ENCODE assay signal across 8 mouse cellular contexts in the genomic region with DNA sequence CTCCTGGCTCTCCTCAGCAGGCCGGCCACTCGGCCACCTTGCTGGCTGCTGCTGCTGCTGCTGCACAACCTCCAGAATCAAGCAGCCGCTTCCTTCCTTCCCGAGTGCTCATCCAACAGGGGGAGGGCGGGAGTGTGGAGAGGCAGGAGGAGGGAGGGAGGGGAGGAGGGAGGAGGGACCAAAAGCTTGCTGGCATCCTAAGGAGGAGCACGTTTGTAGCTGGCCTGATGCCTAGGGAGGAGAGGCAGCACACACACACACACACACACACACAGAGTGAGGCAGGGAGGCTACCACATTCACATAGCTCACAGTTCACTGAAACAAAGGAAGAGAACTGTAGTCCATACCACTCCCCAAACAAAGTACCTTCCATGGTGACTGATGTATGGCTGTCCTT.
A peak's percentile ranks its signal among the peaks of the same experiment; 100 is the strongest.
DNase-seq lines count a peak whose midpoint lies in the region; ATAC-seq and TF ChIP-seq lines count a peak whose summit lies in the region.

No protein-coding gene starts in this region.

- intact Hi-C loops in heart, adult 2 months (cut with DNase I) = no loop called here

- DNase-seq in heart, embryonic 10.5 days (ENCODE audit: low spot score) = no peak
- no peak for DNase-seq in heart, adult 2 months
- peak; percentile 88 for DNase-seq in NIH3T3 (ENCODE audit: low read depth)
- peak; percentile 62 to 65 for DNase-seq in frontal cortex, postnatal 10 days (ENCODE audit: low spot score in 2 of 2)
- DNase-seq in layer of hippocampus, postnatal 10 days (ENCODE audit: low spot score in 2 of 2) = peak; percentile 49 to 68

- no peaks in the 10 kb centered on the region for H3K27me3 ChIP-seq in heart, embryonic 10.5 days (ENCODE audit: insufficient read depth, poor library complexity, severe bottlenecking)
- H3K27me3 ChIP-seq in heart, adult 2 months (ENCODE audit: control insufficient read depth, insufficient read depth, low read length) = no peaks in the 10 kb centered on the region
- H3K27me3 ChIP-seq in midbrain, embryonic 15.5 days (replicated peaks) = no peaks in the 10 kb centered on the region

- no peak for TF ChIP-seq EP300 in heart, adult 2 months (IDR thresholded peaks at IDR 0.05; ENCODE audit: insufficient read depth, low read depth, low read length)

- ATAC-seq in midbrain, embryonic 15.5 days (replicated peaks) = peak; percentile 79
- no peak for ATAC-seq in erythroid progenitor cell, adult 5-6 weeks (replicated peaks; ENCODE audit: low FRiP score, poor library complexity, severe bottlenecking)
- ATAC-seq in erythroblast, adult 5-6 weeks (replicated peaks; ENCODE audit: low FRiP score, poor library complexity, severe bottlenecking) = no peak

- TF ChIP-seq CTCF in heart, adult 2 months (IDR thresholded peaks at IDR 0.05) = no peak

- H3K9ac ChIP-seq in heart, adult 2 months (ENCODE audit: low read depth, low read length) = no peak overlapping the region
- peak overlapping the region; percentile 53 for H3K9ac ChIP-seq in midbrain, embryonic 15.5 days

- H3K4me1 ChIP-seq in heart, embryonic 10.5 days = peaks cover 76% of the 10 kb centered on the region
- H3K4me1 ChIP-seq in heart, adult 2 months (ENCODE audit: control insufficient read depth, insufficient read depth, low read length) = peaks cover 2% of the 10 kb centered on the region; the same call in 1 of the 2 replicates
- H3K4me1 ChIP-seq in midbrain, embryonic 15.5 days = peaks cover 89% of the 10 kb centered on the region

- H3K27ac ChIP-seq in heart, embryonic 10.5 days = peak overlapping the region; percentile 80
- H3K27ac ChIP-seq in heart, adult 2 months = no peak overlapping the region
- H3K27ac ChIP-seq in midbrain, embryonic 15.5 days = peak overlapping the region; percentile 88

- peak overlapping the region; percentile 75 for H3K4me2 ChIP-seq in midbrain, embryonic 15.5 days

- H3K9me3 ChIP-seq in heart, embryonic 10.5 days = no peaks in the 10 kb centered on the region
- no peaks in the 10 kb centered on the region for H3K9me3 ChIP-seq in midbrain, embryonic 15.5 days

- TF ChIP-seq POLR2A in heart, adult 2 months (IDR thresholded peaks at IDR 0.05; ENCODE audit: insufficient read depth, low read depth, low read length) = no peak

- no peaks in the 10 kb centered on the region; the same call in 1 of the 2 replicates for H3K79me2 ChIP-seq in heart, adult 2 months (replicated peaks; ENCODE audit: control insufficient read depth, insufficient read depth, low read length)

- H3K36me3 ChIP-seq in heart, embryonic 10.5 days = peaks cover 40% of the 10 kb centered on the region
- no peaks in the 10 kb centered on the region for H3K36me3 ChIP-seq in heart, adult 2 months (ENCODE audit: control insufficient read depth, insufficient read depth, low read length)
- H3K36me3 ChIP-seq in midbrain, embryonic 15.5 days (replicated peaks) = peaks cover 4% of the 10 kb centered on the region; the same call in 1 of the 2 replicates

- peak overlapping the region; percentile 16; the same call in 1 of the 2 replicates for H3K4me3 ChIP-seq in heart, embryonic 10.5 days
- H3K4me3 ChIP-seq in heart, adult 2 months = no peak overlapping the region
- peak overlapping the region; percentile 44 for H3K4me3 ChIP-seq in midbrain, embryonic 15.5 days

- 6% methylated on average over 6 of the region's 6 CpGs for WGBS in heart, embryonic 10.5 days
- WGBS in heart, adult 2 months = 25% methylated on average over 6 of the region's 6 CpGs
- 2% methylated on average over 6 of the region's 6 CpGs for WGBS in midbrain, embryonic 15.5 days

Comparison
In these comparisons a context has a peak if more than half of its experiments do, and no peak if none do; other contexts are left out.
1. DNase-seq: peak in NIH3T3 (single experiment), frontal cortex, postnatal 10 days (2 of 2) and layer of hippocampus, postnatal 10 days (2 of 2); none in heart, embryonic 10.5 days (single experiment) and heart, adult 2 months (0 of 2).